Mouse (Mus musculus): ENCODE measurements around the gene Rec114.
A peak's percentile ranks its signal among the peaks of the same experiment; 100 is the strongest.

Gene Rec114

DNA sequence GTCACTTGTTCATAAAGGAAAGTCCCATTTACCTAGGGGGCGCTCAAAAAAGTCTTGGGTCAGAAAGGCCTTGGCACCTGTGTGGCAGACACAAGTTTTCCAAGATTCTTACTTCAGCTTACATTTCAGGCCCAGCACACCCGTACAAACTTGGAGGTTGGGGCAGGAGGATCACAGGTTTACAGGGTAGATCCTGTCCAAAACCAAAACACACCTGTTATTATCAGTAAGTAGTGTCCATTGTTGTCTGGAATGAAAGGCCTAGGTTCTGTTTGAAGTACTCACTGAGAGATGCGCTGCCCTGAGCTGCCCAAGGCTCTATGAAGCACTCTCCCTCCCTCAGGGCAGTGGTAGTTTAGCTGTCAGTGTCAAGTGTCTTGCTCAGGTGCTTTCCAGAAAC, 84.4 kb downstream of the Rec114 start:
- DNase-seq = no peak

DNA sequence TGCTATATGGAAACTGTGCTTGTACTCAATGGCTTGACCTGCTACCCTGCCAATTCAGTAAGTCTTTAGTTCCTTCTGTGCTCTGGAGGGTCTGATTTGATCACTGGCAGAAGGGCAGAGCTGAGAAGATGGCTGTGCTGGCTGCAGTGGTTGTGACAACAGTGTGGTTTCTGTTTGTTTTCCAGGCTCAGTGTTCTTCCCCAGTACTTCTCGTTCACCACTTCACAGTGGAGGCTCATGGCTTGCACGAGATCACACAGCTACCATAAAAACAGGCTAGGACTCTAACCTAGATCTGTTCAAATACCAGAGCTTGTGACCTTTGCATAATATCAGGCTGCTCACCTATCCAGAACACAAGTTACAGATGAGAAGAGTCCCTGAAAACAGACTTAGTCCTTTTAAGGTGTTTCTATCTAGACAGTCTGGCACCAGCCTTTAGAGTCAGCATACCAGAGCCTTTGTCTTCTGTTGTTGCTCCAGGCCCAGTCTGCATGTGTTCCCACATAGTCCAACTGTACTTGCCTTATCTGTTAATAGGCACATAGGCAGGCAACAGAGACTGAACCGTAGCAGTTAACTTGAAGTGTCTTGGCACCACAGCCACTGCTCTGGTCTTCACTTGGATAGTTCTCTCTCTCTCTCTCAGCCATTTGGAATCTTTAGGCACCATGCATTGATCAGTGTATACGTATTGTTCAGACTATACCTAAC, 85.0 kb downstream of the Rec114 start:
- DNase-seq = no peak

DNA sequence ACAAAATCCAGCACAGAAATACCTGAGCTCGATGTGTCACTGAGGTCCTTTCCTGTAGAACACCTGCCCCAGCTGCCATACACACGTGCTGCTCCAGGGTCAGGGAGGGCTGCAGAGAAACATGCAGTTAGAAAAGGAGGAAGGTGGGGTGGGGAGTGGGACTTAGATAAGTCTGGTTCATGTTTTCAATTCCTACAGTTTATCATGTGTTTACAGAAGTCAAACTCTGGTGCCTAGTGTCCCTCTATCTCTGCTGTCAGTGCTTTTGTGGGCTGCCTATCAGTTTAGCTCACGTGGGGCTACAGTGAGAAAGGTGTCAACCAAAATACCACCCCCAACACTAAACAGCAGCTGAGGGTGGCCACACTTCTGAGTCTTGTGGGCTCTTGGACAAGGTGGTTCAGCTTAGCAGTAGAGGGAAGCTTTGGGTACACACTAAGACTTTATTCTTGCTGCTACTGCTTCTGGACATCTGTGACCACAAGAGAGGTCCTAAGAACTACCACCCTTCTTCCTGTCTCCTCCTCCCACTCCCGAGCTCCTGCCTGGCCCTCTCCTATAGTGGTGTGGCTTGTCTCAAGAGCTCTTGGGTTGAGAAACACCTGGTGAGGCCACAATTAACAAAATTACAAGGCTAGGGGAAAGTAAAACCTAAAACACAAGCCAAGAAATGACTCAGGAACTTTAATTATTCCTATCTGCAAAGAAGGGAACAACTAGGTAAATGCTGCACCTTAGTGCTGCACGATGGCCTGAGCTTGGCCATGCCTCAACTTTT, 85.8 kb downstream of the Rec114 start:
- no peak for DNase-seq

DNA sequence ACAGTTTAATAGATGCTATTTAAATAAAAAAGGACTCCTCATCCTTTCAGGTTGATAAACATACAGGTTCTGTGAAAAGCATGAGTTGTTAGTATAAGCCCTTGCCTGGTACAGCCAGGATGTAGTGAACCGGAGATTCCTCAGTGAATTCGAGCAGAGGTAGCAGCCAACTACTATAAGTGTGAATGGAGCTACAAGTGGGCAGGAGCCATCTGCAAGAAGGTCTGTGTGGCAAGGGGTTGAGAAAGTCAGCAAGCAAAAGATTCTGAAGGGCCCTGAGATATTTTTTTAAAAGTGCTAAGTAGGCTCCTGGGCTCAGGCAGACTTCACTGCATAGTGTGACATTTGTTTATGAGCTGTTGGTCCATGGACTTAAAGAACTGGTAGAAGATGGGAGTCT, 86.9 kb downstream of the Rec114 start:
- no peak for DNase-seq

DNA sequence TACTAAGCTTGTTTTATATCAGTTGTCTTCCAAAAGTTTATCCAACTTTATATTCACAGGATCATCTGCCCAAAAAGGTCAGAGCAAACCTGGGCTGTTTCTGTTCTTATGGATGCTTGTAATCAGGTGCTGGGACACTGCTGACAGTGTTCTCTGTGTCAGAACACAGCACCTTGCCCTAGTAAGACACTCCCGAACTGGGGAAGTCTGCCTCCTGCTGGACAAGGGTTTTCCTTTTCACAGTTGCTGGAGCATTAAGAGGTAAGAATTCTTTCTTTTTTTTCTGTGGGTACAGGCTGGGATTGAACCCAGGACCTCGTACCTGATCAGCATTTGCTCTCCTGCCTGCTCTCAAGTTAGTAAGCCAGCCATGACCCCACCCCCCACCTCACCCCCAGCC, 87.4 kb downstream of the Rec114 start:
- peak in 1 of 2 experiments; percentile 39 for DNase-seq

DNA sequence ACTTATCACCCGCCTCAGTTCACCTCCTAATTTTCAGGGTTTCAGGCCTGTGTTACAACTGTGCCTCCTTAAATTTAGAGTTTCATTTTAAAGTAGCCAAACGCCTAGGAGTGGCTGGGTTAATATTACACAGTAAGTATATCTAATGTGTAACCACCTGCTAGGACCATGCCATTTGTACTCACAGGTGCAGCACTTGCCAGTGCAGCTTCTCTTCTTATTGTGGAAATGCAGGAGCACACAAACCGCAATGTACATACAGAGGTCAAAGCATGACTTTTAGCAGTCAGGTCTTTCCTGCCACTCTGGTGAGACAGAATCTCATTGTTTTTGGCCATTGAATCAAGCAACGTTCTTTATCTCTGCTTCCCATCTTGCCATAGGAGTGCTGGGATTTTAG, 89.3 kb downstream of the Rec114 start:
- no peak for DNase-seq

DNA sequence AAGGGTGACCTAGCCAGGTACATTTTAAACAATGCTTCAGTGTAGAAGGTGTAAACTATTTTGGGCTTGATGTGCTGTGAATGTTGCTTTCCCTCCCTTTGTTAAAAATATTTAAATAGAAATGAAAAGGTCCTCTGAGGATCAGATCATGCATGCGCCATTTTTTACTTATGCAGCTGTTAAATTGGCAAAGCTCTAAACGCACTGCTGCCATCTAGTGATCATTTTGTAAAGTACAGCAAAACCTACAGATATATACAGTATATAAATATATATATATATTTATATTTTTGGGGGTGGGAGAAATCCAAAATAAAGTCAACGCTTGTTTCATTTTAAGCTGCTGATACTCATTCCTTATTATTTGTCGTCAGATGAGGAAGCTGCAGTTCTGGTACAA, 91.8 kb downstream of the Rec114 start:
- peak in 1 of 2 experiments; percentile 37 for DNase-seq

DNA sequence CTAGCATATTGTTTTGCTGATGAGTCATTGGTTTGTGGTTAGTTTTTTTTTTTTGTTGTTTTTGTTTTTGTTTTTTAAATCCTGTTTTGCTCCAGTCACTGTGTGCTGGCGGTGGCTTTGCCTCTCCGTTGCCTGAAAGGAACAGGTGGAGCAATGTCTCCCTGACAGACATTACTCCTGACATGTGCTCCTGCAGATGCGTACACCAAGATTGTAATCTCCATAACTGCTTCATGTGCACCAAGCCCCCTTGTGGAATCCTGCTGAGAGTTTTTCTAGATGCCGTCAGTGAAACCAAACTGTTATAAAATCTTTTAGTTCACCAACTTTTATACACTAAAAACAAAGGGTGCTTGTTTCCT, 94.5 kb downstream of the Rec114 start:
- DNase-seq = no peak

DNA sequence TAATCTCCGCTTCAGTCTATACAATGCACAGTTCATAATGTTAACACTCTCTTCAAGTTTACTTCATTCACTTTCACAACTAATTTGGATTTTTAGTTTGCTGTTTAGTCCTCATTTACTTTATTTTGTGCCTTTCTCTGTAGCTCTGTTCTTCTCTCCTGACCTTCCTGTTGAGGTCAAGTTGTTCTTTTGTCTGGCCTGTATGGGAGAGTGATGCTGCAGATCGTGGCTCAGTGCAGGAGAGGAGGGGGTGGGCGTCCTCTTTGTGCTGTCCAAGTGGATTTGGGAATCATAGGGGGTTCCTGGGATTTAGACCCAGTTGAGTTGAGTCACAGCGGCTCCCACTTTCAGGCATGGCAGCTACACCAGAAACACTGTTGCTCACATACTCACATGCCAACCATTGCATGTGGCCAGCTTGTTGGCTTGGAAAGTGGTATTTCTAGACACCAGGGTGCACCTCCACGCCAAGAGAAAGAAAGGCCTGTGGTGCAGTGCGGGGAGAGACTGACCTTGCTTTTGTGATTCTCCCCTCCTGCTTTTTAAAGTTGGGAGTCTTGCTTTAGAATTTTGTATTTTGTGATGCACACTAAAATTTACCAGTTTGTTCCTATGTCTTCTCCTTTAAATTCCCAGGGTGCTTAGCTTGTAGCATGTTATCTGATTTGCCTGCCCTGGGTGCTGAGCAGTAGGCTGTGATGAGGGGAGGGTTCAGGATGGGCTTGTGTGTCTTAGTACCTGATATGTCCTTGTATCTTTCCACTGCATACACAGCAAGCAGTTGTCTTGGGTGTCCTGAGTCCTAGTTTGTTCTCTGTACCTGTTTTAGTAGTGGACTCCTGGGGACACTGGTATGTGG, 95.1 kb downstream of the Rec114 start:
- DNase-seq = no peak

DNA sequence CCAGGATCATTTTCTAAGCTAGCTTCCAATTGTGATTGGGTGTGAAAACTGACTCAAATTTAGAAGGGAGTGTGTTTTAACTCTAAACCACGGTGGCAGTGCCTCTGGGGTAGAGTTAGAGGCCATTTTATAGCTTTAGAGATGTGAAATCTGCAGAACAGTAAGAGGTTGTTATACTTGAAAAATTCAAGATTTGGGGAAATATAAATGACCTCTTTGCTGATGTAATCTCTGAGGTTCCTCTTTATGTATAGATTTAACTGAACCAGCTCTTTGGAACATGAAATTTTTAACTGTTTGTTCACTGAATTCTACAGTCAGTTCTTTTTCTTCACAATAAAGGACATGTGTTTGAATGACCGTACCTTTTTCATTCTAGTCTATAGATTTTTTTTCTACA, 113.3 kb downstream of the Rec114 start:
- no peak for DNase-seq

DNA sequence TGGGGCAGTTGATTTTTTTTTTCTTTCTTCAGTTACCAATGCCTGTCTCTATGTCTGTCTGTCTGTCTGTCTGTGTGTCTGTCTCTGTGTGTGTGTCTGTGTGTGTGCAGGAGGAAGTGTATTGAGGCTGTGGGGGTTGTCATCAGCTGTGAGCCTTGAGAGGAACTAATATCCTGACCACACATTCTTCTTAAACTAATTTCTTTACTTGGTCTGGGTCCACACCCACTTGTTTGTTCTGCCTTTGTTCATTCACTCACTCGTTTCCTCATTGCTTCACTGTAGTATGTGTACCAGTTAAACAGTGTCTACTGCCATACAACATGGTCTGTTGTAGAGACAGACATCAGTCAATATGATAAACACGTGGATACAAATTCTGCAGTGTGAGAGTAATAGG, 116.6 kb downstream of the Rec114 start:
- peak in 1 of 2 experiments; percentile 5 for DNase-seq

DNA sequence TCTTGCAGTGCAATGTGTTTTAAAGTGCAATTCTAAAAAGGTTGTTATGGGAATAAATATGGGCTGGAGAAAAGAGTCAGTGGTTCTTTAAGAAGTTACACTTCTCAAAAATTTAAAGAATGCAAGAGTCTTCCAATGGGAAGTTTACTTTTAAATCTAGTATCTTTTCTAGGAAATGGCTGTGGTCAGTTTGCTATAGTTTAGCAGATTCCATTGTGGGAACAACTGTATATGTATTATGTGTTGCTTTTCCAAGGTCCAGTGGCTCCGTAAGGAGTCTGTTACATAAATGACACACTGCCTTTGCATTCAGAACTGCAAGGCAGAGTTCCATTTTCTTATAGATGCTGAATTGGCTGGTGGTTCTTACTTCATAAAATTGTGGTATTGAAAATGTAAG, 120.8 kb downstream of the Rec114 start:
- no peak for DNase-seq

DNA sequence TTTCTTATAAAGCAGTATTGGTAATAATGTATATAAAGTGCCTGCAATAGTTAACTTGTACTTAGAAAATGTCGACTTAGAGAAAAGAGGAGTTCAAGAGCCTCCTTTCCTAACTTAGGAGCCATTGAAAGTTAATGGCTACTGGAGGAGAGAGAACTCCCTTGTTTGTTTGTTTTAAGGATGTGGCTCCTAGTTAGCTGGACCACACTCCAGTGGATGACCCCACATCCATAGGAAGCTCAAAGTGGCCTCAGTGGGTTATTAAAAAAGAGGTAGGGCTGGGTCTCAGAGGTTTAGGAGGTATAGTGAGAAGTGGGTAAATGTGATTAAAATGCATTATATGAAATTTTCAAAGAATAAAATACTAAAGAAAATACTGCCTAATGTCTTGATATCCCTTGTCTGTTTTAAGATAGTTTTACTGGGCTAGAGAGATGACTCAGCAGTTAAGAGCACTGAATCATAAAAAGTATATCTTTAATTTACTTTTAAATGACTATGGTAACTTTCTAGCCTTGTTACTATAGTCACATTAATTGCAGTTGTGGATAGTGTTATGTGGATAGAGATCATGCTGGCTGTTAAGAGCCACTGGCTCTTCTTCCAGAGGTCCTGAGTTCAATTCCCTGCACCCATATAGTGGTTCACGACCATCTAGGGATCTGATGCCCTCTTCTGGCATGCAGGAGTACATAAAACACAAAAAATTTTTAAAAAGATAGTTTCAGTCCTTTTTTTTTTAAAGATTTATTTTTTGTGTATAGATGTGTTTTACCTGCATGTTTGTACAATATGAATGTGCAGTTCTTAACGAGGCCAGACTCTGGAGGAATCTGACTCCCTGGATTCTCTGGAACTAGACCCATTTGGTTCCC, 128.5 kb downstream of the Rec114 start:
- no peak for DNase-seq

DNA sequence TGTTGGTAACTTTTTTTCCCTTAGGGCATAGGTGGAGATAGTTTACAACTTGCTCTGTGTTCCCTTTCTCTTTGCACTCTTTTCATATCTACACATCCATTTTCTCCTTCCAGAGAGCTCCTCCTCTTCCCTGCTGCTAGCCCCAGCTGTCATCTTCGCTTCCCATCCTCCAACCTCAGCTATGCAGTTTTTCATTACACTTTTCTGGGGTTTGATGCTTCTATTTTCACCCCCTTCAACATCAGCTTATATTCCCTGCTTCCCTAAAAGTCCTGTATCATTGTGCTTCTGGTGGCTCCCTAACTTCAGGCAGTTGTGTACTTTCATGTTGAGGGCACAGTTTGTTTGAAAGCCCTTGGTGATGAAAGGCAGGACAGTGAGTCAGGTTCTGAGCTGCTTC, 130.0 kb downstream of the Rec114 start:
- DNase-seq = no peak

Measured in lung, postnatal 4 days (tissue).